Mouse (Mus musculus) G1E (cell line): Measurements from ENCODE around the gene Nudt17. TPM values are rescaled to one million over a fixed set of nuclear protein-coding genes. Genes with fewer than 3 reads are reported as not detected.
"Not testable (repeated sequence)": the region's sequence is repeated elsewhere in the genome, so short reads cannot be mapped to it uniquely, and the experiment has no call there.

Source experiments
- ATAC-seq: 2 replicates; pipeline ENCODE4 v1.8.0; 2016; ENCODE audit warnings: mild to moderate bottlenecking; ENCODE audit not compliant: insufficient number of reproducible peaks, poor library complexity, low FRiP score, severe bottlenecking; ENCODE audit errors: extremely low read depth
- DNase-seq: peaks from one replicate; pipeline ENCODE4 v3.0.0; 2012; ENCODE audit warnings: low spot score
- H3K27me3 ChIP-seq: 2 replicates; pipeline ENCODE4 v1.6.1; 2012; ENCODE audit warnings: mild to moderate bottlenecking, low read length, inconsistent platforms; ENCODE audit not compliant: insufficient read depth
- H3K36me3 ChIP-seq: replicated peaks from 2 replicates; pipeline ENCODE3; 2012; ENCODE audit warnings: mild to moderate bottlenecking, inconsistent platforms
- H3K4me1 ChIP-seq: 2 replicates; pipeline ENCODE4 v1.6.1; 2012; ENCODE audit warnings: low read depth, low read length, inconsistent platforms, mixed read lengths; ENCODE audit not compliant: insufficient read depth
- H3K4me3 ChIP-seq: 2 replicates; pipeline ENCODE4 v1.5.1; 2012; ENCODE audit warnings: low read depth, mild to moderate bottlenecking, inconsistent platforms, low read length, moderate library complexity, mixed read lengths
- H3K9me3 ChIP-seq: replicated peaks from 2 replicates; pipeline ENCODE4 v1.6.1; 2012; ENCODE audit warnings: inconsistent platforms
- CTCF ChIP-seq: IDR thresholded peaks from 2 replicates; pipeline ENCODE4 v1.5.1; 2012; ENCODE audit warnings: low read depth, low read length, inconsistent platforms, mixed read lengths
- GATA1 ChIP-seq: IDR thresholded peaks from 2 replicates; pipeline ENCODE4 v1.6.1; 2012; ENCODE audit warnings: borderline replicate concordance, low read length, inconsistent platforms, mixed read lengths
- GATA2 ChIP-seq: IDR thresholded peaks from 2 replicates; pipeline ENCODE4 v1.6.1; 2012; ENCODE audit warnings: low read depth, low read length, inconsistent platforms, borderline replicate concordance
- POLR2AphosphoS5 ChIP-seq: IDR thresholded peaks from 2 replicates; pipeline ENCODE4 v1.6.1; 2012; ENCODE audit warnings: low read depth, low read length, inconsistent platforms; ENCODE audit not compliant: insufficient replicate concordance
- TAL1 ChIP-seq: conservative IDR thresholded peaks from 2 replicates; pipeline ENCODE4 v1.6.1; 2012; ENCODE audit warnings: low read depth, low read length, inconsistent platforms, mixed read lengths
- polyA plus RNA-seq: library from polyadenylated mRNA; stranded (reverse); fragments of >175 nt; gene quantifications from 2 replicates; pipeline ENCODE4 v1.2.3, GENCODE M21; 2012
- total RNA-seq, 2 experiments: library from RNA; stranded (forward) in 1 of 2; stranded (reverse) in 1 of 2; fragments of 200-1000 nt in 1 of 2; fragments of >200 nt in 1 of 2; fragmentation: Nextera tagmentation in 1 of 2; gene quantifications; 2 replicates each; pipeline ENCODE4 v1.2.3; 2014 to 2017

Nudt17 gene
- total and polyA plus RNA-seq, 3 experiments = 0.22 to 0.83 TPM; not detected in 1

- TF ChIP-seq GATA2 (no peak), POLR2AphosphoS5 (no peak), TAL1 (no peak), GATA1 (no peak), CTCF (no peak)
- Histone ChIP-seq H3K27me3 (peaks cover 7% of the 10 kb centered on the region), H3K36me3 (peaks cover 24% of the 10 kb centered on the region), H3K4me1 (peaks cover 22% of the 10 kb centered on the region), H3K9me3 (no peaks in the 10 kb centered on the region), H3K4me3 (peak overlapping the region; percentile 85)
- peak; percentile 97 for DNase-seq
- ATAC-seq = peak; percentile 61
Measured at GRCm38 (mm10) chr3:96696766-96697732, 11.3 kb downstream of the Nudt17 start.

- Histone ChIP-seq H3K27me3 (peaks cover 7% of the 10 kb centered on the region), H3K4me3 (peak within 1 kb of the TSS; percentile 85), H3K36me3 (peaks cover 17% of the 10 kb centered on the region), H3K4me1 (peaks cover 22% of the 10 kb centered on the region), H3K9me3 (no peaks in the 10 kb centered on the region)
- DNase-seq (peak; percentile 94), ATAC-seq (peak; percentile 73)
- no peak for TF ChIP-seq GATA1
- TF ChIP-seq TAL1 = no peak
- no peak for TF ChIP-seq CTCF
- TF ChIP-seq POLR2AphosphoS5 = no peak
- TF ChIP-seq GATA2 = no peak
Measured at GRCm38 (mm10) chr3:96696198-96696765, 12.1 kb downstream of the Nudt17 start, which contains the start of gene Pias3. Pias3 (plus strand) TSS chr3:96696384.

GRCm38 (mm10) chr3:96693579-96693978, 14.8 kb downstream of the Nudt17 start:
- Histone ChIP-seq H3K36me3 (no peaks in the 10 kb centered on the region), H3K27me3 (peaks cover 14% of the 10 kb centered on the region), H3K4me1 (peaks cover 19% of the 10 kb centered on the region), H3K9me3 (no peaks in the 10 kb centered on the region), H3K4me3 (no peak overlapping the region)
- TF ChIP-seq TAL1 (no peak), POLR2AphosphoS5 (no peak), CTCF (no peak), GATA2 (no peak), GATA1 (no peak)
- no peak for DNase-seq
- ATAC-seq = no peak

GRCm38 (mm10) chr3:96692506-96692905, 15.9 kb downstream of the Nudt17 start:
- ATAC-seq (no peak), DNase-seq (no peak)
- TF ChIP-seq GATA1 (no peak), TAL1 (no peak), POLR2AphosphoS5 (no peak), GATA2 (no peak), CTCF (no peak)
- H3K4me1 ChIP-seq = peaks cover 13% of the 10 kb centered on the region
- H3K9me3 ChIP-seq = no peaks in the 10 kb centered on the region
- no peak overlapping the region for H3K4me3 ChIP-seq
- no peaks in the 10 kb centered on the region for H3K36me3 ChIP-seq
- peaks cover 14% of the 10 kb centered on the region for H3K27me3 ChIP-seq

- Histone ChIP-seq H3K4me3 (no peak overlapping the region), H3K27me3 (peaks cover 14% of the 10 kb centered on the region), H3K9me3 (no peaks in the 10 kb centered on the region), H3K4me1 (no peaks in the 10 kb centered on the region), H3K36me3 (no peaks in the 10 kb centered on the region)
- DNase-seq (no peak), ATAC-seq (no peak)
- no peak for TF ChIP-seq TAL1
- no peak for TF ChIP-seq GATA2
- TF ChIP-seq GATA1 = no peak
- no peak for TF ChIP-seq CTCF
- TF ChIP-seq POLR2AphosphoS5 = no peak
Measured at GRCm38 (mm10) chr3:96690298-96690697, 18.1 kb downstream of the Nudt17 start.

- H3K36me3 ChIP-seq = no peaks in the 10 kb centered on the region
- H3K27me3 ChIP-seq = peaks cover 24% of the 10 kb centered on the region
- H3K4me3 ChIP-seq = no peak overlapping the region
- H3K9me3 ChIP-seq = no peaks in the 10 kb centered on the region
- H3K4me1 ChIP-seq = no peaks in the 10 kb centered on the region
- TF ChIP-seq CTCF (no peak), GATA2 (no peak), TAL1 (no peak), POLR2AphosphoS5 (no peak), GATA1 (no peak)
- DNase-seq = no peak
- no peak for ATAC-seq
Measured at GRCm38 (mm10) chr3:96688854-96689253, 19.5 kb downstream of the Nudt17 start.

- H3K9me3 ChIP-seq, H3K4me3 ChIP-seq, H3K4me1 ChIP-seq, ATAC-seq, H3K36me3 ChIP-seq, DNase-seq: not testable (repeated sequence)
- H3K27me3 ChIP-seq = peaks cover 29% of the 10 kb centered on the region
Measured at GRCm38 (mm10) chr3:96686057-96686456, 22.3 kb downstream of the Nudt17 start.
